Mouse (Mus musculus) hindbrain, embryonic 15.5 days (tissue): ENCODE results near the gene Hoxa9. TPM values are rescaled to one million over a fixed set of nuclear protein-coding genes. Genes with fewer than 3 reads are reported as not detected.

Experiments used
- ATAC-seq: fragments of 200-750 bp; cut with Nextera tagmentation; 2 replicates; pipeline ENCODE4 v1.8.0; 2017; ENCODE audit warnings: low read depth, moderate number of reproducible peaks, moderate TSS enrichment; ENCODE audit not compliant: low FRiP score
- H3K27ac ChIP-seq: fragments of 300-500 bp; sonication (generic); replicated peaks from 2 replicates; pipeline ENCODE4 v1.5.1; 2015; ENCODE audit warnings: mild to moderate bottlenecking, inconsistent platforms
- H3K27me3 ChIP-seq: fragments of 300-500 bp; sonication (generic); 2 replicates; pipeline ENCODE4 v1.6.1; 2015; ENCODE audit warnings: control low read depth, inconsistent platforms
- H3K36me3 ChIP-seq: fragments of 300-500 bp; sonication (generic); 2 replicates; pipeline ENCODE4 v1.6.1; 2015; ENCODE audit warnings: control low read depth, inconsistent platforms
- H3K4me1 ChIP-seq: fragments of 300-500 bp; sonication (generic); replicated peaks from 2 replicates; pipeline ENCODE4 v1.6.1; 2015; ENCODE audit warnings: control low read depth, inconsistent platforms
- H3K4me2 ChIP-seq: fragments of 300-500 bp; sonication (generic); 2 replicates; pipeline ENCODE4 v1.6.1; 2015; ENCODE audit warnings: moderate library complexity, mild to moderate bottlenecking, inconsistent platforms
- H3K4me3 ChIP-seq: fragments of 300-500 bp; sonication (generic); 2 replicates; pipeline ENCODE4 v1.5.1; 2015; ENCODE audit warnings: mild to moderate bottlenecking, inconsistent platforms
- H3K9ac ChIP-seq: fragments of 300-500 bp; sonication (generic); 2 replicates; pipeline ENCODE4 v1.6.1; 2015; ENCODE audit warnings: inconsistent platforms
- H3K9me3 ChIP-seq: fragments of 300-500 bp; sonication (generic); 2 replicates; pipeline ENCODE4 v1.6.1; 2016; ENCODE audit warnings: control low read depth, inconsistent platforms
- WGBS: fragments of 180-500 bp; shearing (Covaris S2); methylation state at CpG from one replicate; pipeline ENCODE4 v1.1.7; 2015; 5-methylcytosine and 5-hydroxymethylcytosine counted together
- polyA plus RNA-seq: library from polyadenylated mRNA; unstranded; fragments of >200 nt; fragmentation: Nextera tagmentation; extraction: Ambion mirVana; gene quantifications from 2 replicates; pipeline ENCODE4 v1.2.1, GENCODE M21; 2015

The Hoxa9 gene
- polyA plus RNA-seq, 1 experiment from 2014 or later = 3.4 TPM

DNA sequence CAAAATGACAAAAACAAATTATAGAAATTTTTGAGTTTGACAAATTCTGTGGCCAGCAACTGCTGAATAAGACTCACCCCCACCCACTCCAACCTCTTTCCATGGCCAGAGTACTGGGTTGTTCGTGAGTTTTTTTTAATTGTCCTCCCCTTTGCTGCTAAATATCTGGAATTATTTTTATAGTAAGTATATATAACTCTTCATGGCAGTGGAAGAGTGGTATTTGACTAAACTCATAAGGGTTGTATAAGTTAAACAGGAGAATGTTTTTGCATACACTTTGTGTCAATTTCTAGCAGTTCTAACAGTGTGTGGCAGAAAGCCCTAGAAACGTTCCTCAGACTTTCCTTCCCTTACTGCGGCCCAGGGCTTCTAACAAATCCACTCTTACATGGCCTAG is 36.8 kb upstream of the Hoxa9 start:
- H3K9me3 ChIP-seq = no peaks in the 10 kb centered on the region
- 5% methylated on average over 3 of the region's 3 CpGs for WGBS
- H3K36me3 ChIP-seq = no peaks in the 10 kb centered on the region
- no peak overlapping the region for H3K4me2 ChIP-seq
- H3K9ac ChIP-seq = no peak overlapping the region
- no peak overlapping the region for H3K27ac ChIP-seq
- ATAC-seq = no peak
- H3K27me3 ChIP-seq = peaks cover 93% of the 10 kb centered on the region
- H3K4me3 ChIP-seq = no peak overlapping the region
- H3K4me1 ChIP-seq = peaks cover 2% of the 10 kb centered on the region; the same call in 1 of the 2 replicates

DNA sequence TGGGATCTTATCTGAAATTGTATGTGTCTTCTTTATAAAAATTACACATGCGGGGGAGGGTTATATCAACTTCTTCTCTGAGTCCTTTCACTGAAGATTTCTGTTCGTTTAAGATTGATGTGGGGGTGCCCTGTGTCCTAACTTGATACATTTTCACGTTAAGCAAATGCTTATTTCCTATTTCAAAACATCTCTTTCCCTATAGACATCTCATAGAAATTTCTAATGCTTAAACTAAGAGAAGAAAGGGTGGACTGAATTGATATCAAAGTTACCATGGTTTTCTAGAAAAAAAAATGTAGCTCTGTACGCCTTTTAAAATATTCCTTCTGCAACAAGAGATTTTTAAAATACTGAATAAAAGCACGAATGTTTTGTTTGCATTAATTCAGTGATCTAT is 36.3 kb upstream of the Hoxa9 start:
- peaks cover 2% of the 10 kb centered on the region; the same call in 1 of the 2 replicates for H3K4me1 ChIP-seq
- H3K4me3 ChIP-seq = no peak overlapping the region
- H3K4me2 ChIP-seq = no peak overlapping the region
- peaks cover 93% of the 10 kb centered on the region for H3K27me3 ChIP-seq
- no peaks in the 10 kb centered on the region for H3K9me3 ChIP-seq
- WGBS = 17% methylated on average over 5 of the region's 5 CpGs
- no peaks in the 10 kb centered on the region for H3K36me3 ChIP-seq
- H3K27ac ChIP-seq = no peak overlapping the region
- no peak overlapping the region for H3K9ac ChIP-seq
- ATAC-seq = no peak

DNA sequence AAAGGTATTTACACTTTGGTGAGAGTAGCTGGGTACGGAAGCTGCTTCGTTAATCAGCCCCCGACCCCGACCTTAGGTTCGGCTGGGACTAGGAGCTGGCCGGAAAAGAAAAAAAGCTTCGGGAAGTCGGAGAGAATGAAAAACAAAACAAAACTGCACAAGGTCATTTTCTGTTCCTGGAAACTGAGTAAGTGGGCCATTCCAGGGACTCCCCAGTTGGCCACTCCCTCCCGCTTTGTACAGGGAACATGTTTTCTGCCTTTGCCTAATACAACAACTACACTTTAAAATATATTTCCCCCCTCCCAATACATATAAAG is 35.7 kb upstream of the Hoxa9 start:
- no peaks in the 10 kb centered on the region for H3K9me3 ChIP-seq
- WGBS = 1% methylated on average over 9 of the region's 9 CpGs
- H3K9ac ChIP-seq = no peak overlapping the region
- H3K27ac ChIP-seq = no peak overlapping the region
- ATAC-seq = no peak
- H3K27me3 ChIP-seq = peaks cover 94% of the 10 kb centered on the region
- H3K4me2 ChIP-seq = no peak overlapping the region
- H3K36me3 ChIP-seq = no peaks in the 10 kb centered on the region
- no peak overlapping the region for H3K4me3 ChIP-seq
- H3K4me1 ChIP-seq = peaks cover 2% of the 10 kb centered on the region; the same call in 1 of the 2 replicates

DNA sequence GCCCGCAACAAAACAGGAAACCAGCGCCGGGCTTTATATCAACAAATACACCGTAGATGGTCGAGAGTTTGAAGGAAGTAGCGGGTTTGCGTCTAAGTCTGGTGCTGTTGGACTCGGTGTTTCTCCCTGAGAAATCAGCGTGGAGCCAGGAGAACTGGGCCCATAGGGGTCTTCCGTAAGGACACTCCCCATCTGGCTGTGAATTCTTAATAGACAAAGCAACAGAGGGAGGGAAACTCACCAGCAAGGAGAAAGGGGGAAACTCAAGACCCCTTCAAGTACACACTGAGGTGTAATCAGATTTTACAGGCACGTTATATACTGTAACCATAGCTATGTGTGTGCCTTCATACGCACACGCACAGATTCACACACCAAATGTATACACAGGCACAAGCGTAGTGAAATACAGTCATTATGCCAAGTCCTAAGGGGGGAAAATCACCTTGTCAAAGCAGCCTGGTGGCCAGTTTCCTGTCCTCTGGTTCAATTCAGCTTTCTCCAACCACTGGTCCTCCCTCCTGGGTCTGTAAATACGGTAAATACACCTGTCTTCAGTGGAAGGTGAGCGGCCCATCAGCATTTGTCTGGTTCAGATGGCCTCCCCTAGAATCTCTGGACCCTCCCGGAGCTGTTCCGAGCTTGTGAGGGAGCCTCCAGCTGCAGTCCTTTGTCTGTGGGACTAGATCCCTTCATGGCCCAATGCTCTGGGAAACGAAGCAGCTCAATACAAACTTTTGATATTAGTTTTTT is 35.2 kb upstream of the Hoxa9 start:
- H3K4me2 ChIP-seq = no peak overlapping the region
- no peak overlapping the region for H3K27ac ChIP-seq
- no peak overlapping the region for H3K9ac ChIP-seq
- H3K4me1 ChIP-seq = peaks cover 2% of the 10 kb centered on the region; the same call in 1 of the 2 replicates
- peaks cover 92% of the 10 kb centered on the region for H3K27me3 ChIP-seq
- 2% methylated on average over 19 of the region's 19 CpGs for WGBS
- no peaks in the 10 kb centered on the region for H3K9me3 ChIP-seq
- ATAC-seq = no peak
- no peaks in the 10 kb centered on the region for H3K36me3 ChIP-seq
- no peak overlapping the region for H3K4me3 ChIP-seq

DNA sequence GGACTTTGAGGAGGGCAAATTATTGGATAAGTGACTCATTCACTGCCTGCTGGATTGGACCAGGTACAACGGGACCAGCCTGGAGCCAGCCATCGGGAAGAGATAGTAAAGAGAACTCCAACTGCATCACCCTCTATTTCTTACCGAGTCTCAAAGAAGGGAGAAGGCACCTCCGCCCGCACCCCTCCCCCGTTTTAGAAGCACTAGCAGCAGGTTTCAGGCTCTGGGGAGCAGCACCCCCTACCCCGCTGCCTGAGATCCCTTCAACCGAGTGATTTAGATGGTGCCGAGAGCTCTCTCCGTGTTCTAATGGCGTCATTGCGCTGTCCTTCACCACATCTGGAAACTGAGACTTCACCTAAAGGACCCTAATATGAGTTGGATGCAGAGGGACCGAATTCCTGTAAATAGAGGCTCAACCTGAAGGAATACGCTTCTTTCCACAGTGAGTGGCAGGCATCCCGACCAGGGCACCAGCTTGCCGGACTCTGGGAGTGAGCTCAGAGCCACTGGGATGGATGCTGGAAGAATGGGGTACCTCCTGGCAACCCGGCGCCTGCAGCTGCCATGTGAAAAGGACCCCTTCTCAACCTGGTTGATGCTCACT is 34.5 kb upstream of the Hoxa9 start:
- no peaks in the 10 kb centered on the region for H3K36me3 ChIP-seq
- WGBS = 1% methylated on average over 18 of the region's 18 CpGs
- no peak overlapping the region for H3K4me3 ChIP-seq
- H3K27me3 ChIP-seq = peaks cover 87% of the 10 kb centered on the region
- H3K4me2 ChIP-seq = no peak overlapping the region
- peaks cover 7% of the 10 kb centered on the region for H3K4me1 ChIP-seq
- H3K9ac ChIP-seq = no peak overlapping the region
- H3K9me3 ChIP-seq = no peaks in the 10 kb centered on the region
- H3K27ac ChIP-seq = no peak overlapping the region
- no peak for ATAC-seq

DNA sequence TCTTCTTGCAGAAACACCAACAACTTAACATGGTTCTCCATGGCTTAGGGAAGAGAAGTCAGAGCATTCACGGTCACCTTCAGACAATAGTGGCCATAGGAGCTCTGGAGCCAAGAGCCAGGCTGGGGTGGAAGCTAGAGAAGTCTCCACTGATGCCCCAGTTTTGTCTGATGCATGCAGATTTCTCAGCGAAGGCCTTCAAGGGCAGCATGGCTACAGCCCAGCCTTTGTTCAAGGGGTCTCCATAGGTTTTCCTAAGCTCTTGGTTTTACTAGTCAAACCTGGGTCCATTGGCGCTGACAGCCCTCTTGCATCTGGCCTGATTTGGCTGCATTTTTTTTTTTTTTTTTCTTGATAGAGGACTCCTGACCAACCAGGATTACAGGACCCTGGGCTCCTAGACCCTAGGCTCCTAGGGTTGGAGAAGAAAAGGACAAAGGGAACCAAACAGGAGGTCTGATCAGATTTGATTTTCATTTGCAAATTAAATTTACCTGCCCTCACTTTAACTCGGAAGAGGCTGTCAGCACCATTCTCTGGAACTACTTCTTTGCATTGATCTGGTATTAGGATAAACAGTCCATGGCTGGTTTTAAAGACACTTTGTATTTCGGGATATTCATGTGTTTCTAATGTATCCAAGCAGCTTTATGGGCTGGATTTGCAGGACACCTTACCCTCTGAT is 33.4 kb upstream of the Hoxa9 start:
- H3K9me3 ChIP-seq = no peaks in the 10 kb centered on the region
- H3K36me3 ChIP-seq = no peaks in the 10 kb centered on the region
- H3K27ac ChIP-seq = no peak overlapping the region
- peaks cover 14% of the 10 kb centered on the region for H3K4me1 ChIP-seq
- ATAC-seq = no peak
- no peak overlapping the region for H3K4me2 ChIP-seq
- peaks cover 80% of the 10 kb centered on the region for H3K27me3 ChIP-seq
- no peak overlapping the region for H3K9ac ChIP-seq
- no peak overlapping the region for H3K4me3 ChIP-seq
- 3% methylated on average over 5 of the region's 5 CpGs for WGBS

DNA sequence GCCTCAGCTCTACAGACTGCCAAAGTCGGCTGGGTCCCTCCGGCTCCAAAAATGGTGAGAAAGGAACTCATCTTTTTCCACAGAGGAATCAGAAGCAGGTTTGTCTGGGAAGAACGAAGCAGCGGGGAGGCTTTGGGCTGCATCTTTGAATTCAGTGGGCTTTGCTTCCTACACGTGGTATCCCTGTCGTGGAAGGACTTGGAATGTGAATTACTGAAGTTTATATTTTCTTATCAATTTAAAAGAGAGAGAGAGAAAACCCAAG is 32.4 kb upstream of the Hoxa9 start:
- ATAC-seq = no peak
- no peak overlapping the region for H3K4me3 ChIP-seq
- no peaks in the 10 kb centered on the region for H3K9me3 ChIP-seq
- H3K36me3 ChIP-seq = no peaks in the 10 kb centered on the region
- peaks cover 14% of the 10 kb centered on the region for H3K4me1 ChIP-seq
- no peak overlapping the region for H3K4me2 ChIP-seq
- no peak overlapping the region for H3K27ac ChIP-seq
- H3K9ac ChIP-seq = no peak overlapping the region
- under 1% methylated on average over 6 of the region's 6 CpGs for WGBS
- H3K27me3 ChIP-seq = peaks cover 80% of the 10 kb centered on the region

DNA sequence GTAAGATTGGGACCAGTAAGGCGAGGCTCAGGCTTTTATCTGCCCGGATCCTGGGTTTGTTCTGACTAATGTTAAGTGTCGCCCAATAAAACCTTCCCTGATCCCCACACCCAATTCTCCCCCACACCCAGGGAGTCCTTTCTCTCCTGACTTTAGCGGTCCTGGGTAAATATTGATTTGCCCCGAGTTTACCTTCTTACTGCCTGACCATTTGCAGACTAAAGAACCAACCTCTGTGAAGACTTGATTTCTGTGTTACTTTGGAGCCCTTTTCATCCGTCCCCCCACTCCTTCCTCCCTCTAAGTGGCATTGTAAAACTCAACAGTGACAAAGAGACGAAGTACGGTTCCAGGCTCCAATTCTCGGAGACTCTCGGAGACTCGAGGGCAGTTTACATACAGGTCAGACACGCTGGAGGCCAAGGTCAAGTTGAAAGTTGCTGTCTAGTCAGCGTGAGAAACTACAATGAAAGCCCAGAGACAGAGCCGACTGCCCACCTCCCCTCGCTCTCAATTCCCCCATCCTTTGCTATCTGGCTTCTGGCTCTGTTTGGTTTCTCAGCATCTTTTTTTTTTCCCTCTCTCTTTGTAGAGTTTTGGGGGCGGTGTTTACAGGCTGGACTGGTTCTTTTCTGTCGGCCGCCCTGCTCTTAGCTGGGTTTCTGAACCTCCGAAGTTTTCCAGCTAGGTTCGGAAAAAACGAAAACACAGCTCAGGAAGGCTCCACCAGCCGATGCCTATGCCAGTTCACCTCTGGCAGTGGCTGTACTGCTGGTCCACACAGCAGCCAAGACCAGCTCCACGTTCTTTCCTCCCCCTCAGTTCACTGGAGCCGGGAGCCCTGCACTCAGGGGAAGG is 31.8 kb upstream of the Hoxa9 start:
- H3K9ac ChIP-seq = no peak overlapping the region
- H3K36me3 ChIP-seq = no peaks in the 10 kb centered on the region
- WGBS = 2% methylated on average over 24 of the region's 24 CpGs
- H3K4me1 ChIP-seq = peaks cover 14% of the 10 kb centered on the region
- no peak overlapping the region for H3K4me3 ChIP-seq
- no peak for ATAC-seq
- H3K4me2 ChIP-seq = no peak overlapping the region
- no peak overlapping the region for H3K27ac ChIP-seq
- peaks cover 79% of the 10 kb centered on the region for H3K27me3 ChIP-seq
- no peaks in the 10 kb centered on the region for H3K9me3 ChIP-seq

DNA sequence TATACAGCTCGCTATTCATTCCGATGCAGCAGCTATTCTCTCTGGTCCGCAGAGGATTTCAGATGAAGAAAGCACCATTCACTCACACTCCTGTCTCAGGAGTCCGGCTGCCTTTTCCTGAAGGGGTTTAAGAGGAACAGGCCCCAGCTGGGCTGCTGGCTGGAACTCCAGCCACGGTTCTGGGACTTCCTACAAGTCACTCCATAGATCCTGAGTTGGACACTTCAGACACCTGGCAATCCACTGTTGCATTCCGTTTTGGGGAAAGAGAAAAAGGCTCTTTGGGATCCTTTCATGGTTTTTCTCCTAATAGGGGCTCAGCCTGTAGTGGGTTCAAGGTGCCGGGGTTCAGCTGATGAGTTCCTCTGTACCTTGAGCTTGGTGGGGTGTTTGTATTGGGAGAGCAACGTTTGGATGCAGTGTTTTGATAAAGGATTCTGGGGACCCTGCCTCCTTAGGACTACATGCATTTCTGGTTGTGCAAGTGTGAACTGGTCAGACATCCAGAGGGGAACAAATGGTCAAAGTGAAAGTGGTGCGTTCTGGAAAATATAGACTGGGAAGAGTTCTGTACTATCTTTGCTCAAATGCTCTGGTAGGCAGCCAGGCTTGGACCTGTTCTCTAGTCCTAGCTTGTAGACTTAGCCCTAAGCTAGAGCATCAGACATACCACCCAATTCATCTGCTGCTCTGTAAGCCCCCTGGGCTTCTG is 31.0 kb upstream of the Hoxa9 start:
- WGBS = 4% methylated on average over 9 of the region's 9 CpGs
- H3K4me1 ChIP-seq = peaks cover 14% of the 10 kb centered on the region
- no peak for ATAC-seq

DNA sequence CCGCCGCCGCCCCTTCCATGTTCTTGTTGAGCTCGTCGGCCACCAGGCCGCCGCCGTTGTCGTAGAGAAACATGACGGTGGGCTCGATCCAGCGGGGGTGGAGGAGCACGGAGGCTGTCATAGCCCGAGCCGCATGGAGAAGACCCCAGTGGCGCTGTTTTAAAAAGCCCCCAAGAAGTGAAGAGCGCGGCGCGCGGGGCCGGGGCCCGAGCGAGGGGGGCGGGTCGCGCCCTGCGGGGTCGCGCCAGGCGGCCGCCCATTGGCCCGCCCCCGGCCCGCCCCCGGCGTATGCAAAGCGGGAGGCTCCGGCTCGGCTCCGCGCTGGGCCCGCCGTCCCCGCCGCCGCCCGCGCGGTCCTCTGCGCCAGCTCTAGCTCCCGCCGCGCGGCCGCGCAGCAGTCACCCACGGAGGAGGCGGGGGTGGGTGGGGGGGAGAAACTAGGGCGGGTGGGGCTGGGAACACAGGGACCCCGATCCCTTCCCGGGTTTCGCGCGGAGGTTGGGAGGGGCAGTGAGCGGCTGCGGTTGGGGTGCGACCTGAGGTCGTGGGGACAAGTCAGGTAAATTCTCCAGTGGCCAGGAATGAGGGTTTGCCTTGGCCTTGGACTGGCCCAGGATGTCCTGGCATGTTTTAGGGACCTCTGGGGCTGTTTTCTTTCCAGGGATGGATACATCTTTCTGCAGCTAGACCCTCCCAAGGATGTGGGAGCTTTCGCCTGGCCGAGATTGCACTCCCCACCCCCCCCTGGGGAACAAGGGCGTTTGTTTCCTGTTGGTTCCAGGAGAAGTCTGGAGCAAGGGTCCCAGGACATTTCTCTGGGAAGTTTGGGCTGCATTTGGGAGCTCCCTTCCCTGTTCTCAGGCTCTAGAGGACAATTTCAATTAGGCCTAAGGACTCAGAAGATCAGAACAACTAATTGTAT is 30.0 kb upstream of the Hoxa9 start, which contains the start of gene Hoxa13:
Gene Hoxa13 (minus strand): TSS at position 227 of the 922 bp plus-strand sequence.
- H3K27ac ChIP-seq = no peak within 1 kb of the TSS
- WGBS = under 1% methylated on average over 50 of the region's 72 CpGs
- H3K36me3 ChIP-seq = no peaks in the 10 kb centered on the region
- H3K9ac ChIP-seq = no peak within 1 kb of the TSS
- no peaks in the 10 kb centered on the region for H3K9me3 ChIP-seq
- H3K4me3 ChIP-seq = peak within 1 kb of the TSS; percentile 17
- no peak for ATAC-seq
- peak within 1 kb of the TSS; percentile 44 for H3K4me2 ChIP-seq
- H3K27me3 ChIP-seq = peaks cover 82% of the 10 kb centered on the region
- H3K4me1 ChIP-seq = peaks cover 14% of the 10 kb centered on the region

More for the DNA sequence above, 31.0 kb upstream of the Hoxa9 start:
- Histone ChIP-seq H3K4me2 (no peak overlapping the region), H3K36me3 (no peaks in the 10 kb centered on the region), H3K4me3 (no peak overlapping the region), H3K9me3 (no peaks in the 10 kb centered on the region), H3K27me3 (peaks cover 81% of the 10 kb centered on the region), H3K27ac (no peak overlapping the region), H3K9ac (no peak overlapping the region)
